In genomic region chr10:13431641-13432540, GRCm38 (mm10) we compare ENCODE assay signal across 12 mouse cellular contexts. TPM values are rescaled to one million over a fixed set of nuclear protein-coding genes. Genes with fewer than 3 reads are reported as not detected.
DNase-seq lines count a peak whose midpoint lies in the region; ATAC-seq and TF ChIP-seq lines count a peak whose summit lies in the region.
"Had no signal": no experiment of that assay in that cellular context is flagged by ENCODE, and none has a peak within 500 bp of the region (broad histone marks: within the 10 kb centered on the region; RNA-seq: fewer than 3 reads in every experiment).

No protein-coding gene starts in this region.

- H3K4me1 ChIP-seq in forebrain, embryonic 10.5 days: peaks cover 70% of the 10 kb centered on the region
- no peaks in the 10 kb centered on the region for H3K4me1 ChIP-seq in forebrain, postnatal 0 days (ENCODE audit: insufficient read depth)
- peaks cover 19% of the 10 kb centered on the region for H3K4me1 ChIP-seq in kidney, embryonic 16.5 days (ENCODE audit: insufficient read depth, low read length)
- H3K4me1 ChIP-seq in limb, embryonic 11.5 days (ENCODE audit: control insufficient read depth, insufficient read depth, low read length): no peaks in the 10 kb centered on the region
- no peaks in the 10 kb centered on the region for H3K4me1 ChIP-seq in intestine, embryonic 15.5 days (replicated peaks)

- peak overlapping the region; percentile 13 for H3K4me3 ChIP-seq in forebrain, embryonic 10.5 days
- H3K4me3 ChIP-seq in forebrain, postnatal 0 days (ENCODE audit: low read depth, low read length): no peak overlapping the region
- no peak overlapping the region for H3K4me3 ChIP-seq in kidney, embryonic 16.5 days (ENCODE audit: low read length)
- no peak overlapping the region for H3K4me3 ChIP-seq in limb, embryonic 11.5 days (ENCODE audit: low read depth, low read length)
- no peak overlapping the region for H3K4me3 ChIP-seq in intestine, embryonic 15.5 days (replicated peaks)

- H3K27ac ChIP-seq in forebrain, embryonic 10.5 days: peak overlapping the region; percentile 81
- no peak overlapping the region for H3K27ac ChIP-seq in forebrain, postnatal 0 days (ENCODE audit: low read depth, low read length)
- peak overlapping the region; percentile 48; the same call in 1 of the 2 replicates for H3K27ac ChIP-seq in kidney, embryonic 16.5 days (ENCODE audit: low read length)
- no peak overlapping the region for H3K27ac ChIP-seq in limb, embryonic 11.5 days (replicated peaks; ENCODE audit: low read depth, low read length)
- H3K27ac ChIP-seq in intestine, embryonic 15.5 days: no peak overlapping the region
- H3K27ac ChIP-seq: liver, embryonic 14.5 days; macrophage had no signal

- H3K4me2 ChIP-seq in forebrain, postnatal 0 days (ENCODE audit: low read depth): no peak overlapping the region
- H3K4me2 ChIP-seq in kidney, embryonic 16.5 days (replicated peaks; ENCODE audit: low read depth, low read length): no peak overlapping the region
- no peak overlapping the region for H3K4me2 ChIP-seq in limb, embryonic 11.5 days (ENCODE audit: low read depth, severe bottlenecking)
- no peak overlapping the region for H3K4me2 ChIP-seq in intestine, embryonic 15.5 days (replicated peaks)

- ATAC-seq in forebrain, postnatal 0 days: no peak
- ATAC-seq in kidney, embryonic 16.5 days (ENCODE audit: low FRiP score, low TSS enrichment): no peak
- ATAC-seq in limb, embryonic 11.5 days (ENCODE audit: insufficient number of reproducible peaks, low FRiP score, low TSS enrichment, low read depth): no peak
- no peak for ATAC-seq in intestine, embryonic 15.5 days

- no peaks in the 10 kb centered on the region for H3K36me3 ChIP-seq in forebrain, embryonic 10.5 days (replicated peaks)
- no peaks in the 10 kb centered on the region for H3K36me3 ChIP-seq in forebrain, postnatal 0 days (ENCODE audit: insufficient read depth)
- H3K36me3 ChIP-seq in kidney, embryonic 16.5 days (ENCODE audit: insufficient read depth, low read length): no peaks in the 10 kb centered on the region
- no peaks in the 10 kb centered on the region for H3K36me3 ChIP-seq in limb, embryonic 11.5 days (ENCODE audit: control insufficient read depth, insufficient read depth, low read length)
- H3K36me3 ChIP-seq in intestine, embryonic 15.5 days: no peaks in the 10 kb centered on the region

- 21% methylated on average over 8 of the region's 8 CpGs for WGBS in forebrain, embryonic 10.5 days
- WGBS in forebrain, postnatal 0 days: 18% methylated on average over 8 of the region's 8 CpGs
- WGBS in kidney, embryonic 16.5 days: 38% methylated on average over 8 of the region's 8 CpGs
- 24% methylated on average over 8 of the region's 8 CpGs for WGBS in limb, embryonic 11.5 days
- 54% methylated on average over 8 of the region's 8 CpGs for WGBS in intestine, embryonic 15.5 days

- H3K9ac ChIP-seq in forebrain, postnatal 0 days: no peak overlapping the region
- H3K9ac ChIP-seq in kidney, embryonic 16.5 days (replicated peaks; ENCODE audit: low read length): peak overlapping the region; percentile 26; the same call in 1 of the 2 replicates
- H3K9ac ChIP-seq in limb, embryonic 11.5 days (ENCODE audit: low read length): no peak overlapping the region
- H3K9ac ChIP-seq in intestine, embryonic 15.5 days: no peak overlapping the region
- H3K9ac ChIP-seq: liver, embryonic 14.5 days had no signal

- no peak for TF ChIP-seq CTCF in forebrain, postnatal 0 days (IDR thresholded peaks at IDR 0.05; ENCODE audit: low read depth)

- H3K9me3 ChIP-seq in forebrain, embryonic 10.5 days: no peaks in the 10 kb centered on the region
- no peaks in the 10 kb centered on the region for H3K9me3 ChIP-seq in forebrain, postnatal 0 days (ENCODE audit: low read length)
- no peaks in the 10 kb centered on the region for H3K9me3 ChIP-seq in kidney, embryonic 16.5 days (ENCODE audit: low read length)
- no peaks in the 10 kb centered on the region for H3K9me3 ChIP-seq in limb, embryonic 11.5 days (ENCODE audit: control insufficient read depth, low read length)
- no peaks in the 10 kb centered on the region for H3K9me3 ChIP-seq in intestine, embryonic 15.5 days

- 0 out of 2 replicates have a peak, but pooled peaks cover 7% of the 10 kb centered on the region for H3K27me3 ChIP-seq in forebrain, embryonic 10.5 days (ENCODE audit: poor library complexity, severe bottlenecking)
- H3K27me3 ChIP-seq in forebrain, postnatal 0 days (ENCODE audit: insufficient read depth, low read length): no peaks in the 10 kb centered on the region
- H3K27me3 ChIP-seq in kidney, embryonic 16.5 days (ENCODE audit: insufficient read depth, low read length): no peaks in the 10 kb centered on the region
- no peaks in the 10 kb centered on the region for H3K27me3 ChIP-seq in limb, embryonic 11.5 days (ENCODE audit: control insufficient read depth, insufficient read depth, low read length)
- H3K27me3 ChIP-seq in intestine, embryonic 15.5 days (replicated peaks): no peaks in the 10 kb centered on the region

- DNase-seq in forebrain, embryonic 10.5 days (ENCODE audit: extremely low spot score, low spot score): peak; percentile 41
- no peak for DNase-seq in forebrain, postnatal 0 days
- no peak for DNase-seq in kidney, adult 11 months
- DNase-seq in embryo, embryonic 11 days: peak; percentile 45
- peak; percentile 50 for DNase-seq in limb, embryonic 11.5 days (ENCODE audit: low spot score)
- no peak for DNase-seq in MN1 (ENCODE audit: low spot score)
- DNase-seq: heart, adult 11 months; right cerebral cortex, postnatal 4 days had no signal

RNA-seq across cellular contexts. Expression of gene Phactr2, which starts 42.3 kb away (rescaled TPM):
- polyA plus RNA-seq in forebrain, embryonic 10.5 days (2016; fragmentation: Nextera tagmentation; extraction: Ambion mirVana): 13.4 and 14.2 TPM in 2 replicates
- total RNA-seq in forebrain, postnatal 0 days (2014; rRNA removed): 6.9 and 10.5 TPM in 2 replicates
- 4.4 and 8.1 TPM in 2 replicates for polyA plus RNA-seq in forebrain, postnatal 0 days (2015; fragmentation: Nextera tagmentation; extraction: Ambion mirVana)
- polyA plus RNA-seq in kidney, embryonic 16.5 days (2015; fragmentation: Nextera tagmentation; extraction: Ambion mirVana): 20.7 and 26.9 TPM in 2 replicates
- polyA plus RNA-seq in limb, embryonic 11.5 days (2014; fragmentation: Nextera tagmentation; extraction: Ambion mirVana): 27.7 and 28.8 TPM in 2 replicates
- 17.5 and 18.7 TPM in 2 replicates for polyA plus RNA-seq in intestine, embryonic 15.5 days (2015; fragmentation: Nextera tagmentation; extraction: Ambion mirVana)

Comparison
In these comparisons a context has a peak if more than half of its experiments do, and no peak if none do; other contexts are left out.
1. DNase-seq: peak in forebrain, embryonic 10.5 days (single experiment), embryo, embryonic 11 days (single experiment) and limb, embryonic 11.5 days (single experiment); none in forebrain, postnatal 0 days (single experiment), kidney, adult 11 months (single experiment) and MN1 (single experiment).
2. H3K27ac ChIP-seq: peak in forebrain, embryonic 10.5 days (single experiment) and kidney, embryonic 16.5 days (single experiment); none in forebrain, postnatal 0 days (single experiment), limb, embryonic 11.5 days (single experiment) and intestine, embryonic 15.5 days (single experiment).